Mouse (Mus musculus) megakaryocyte, embryonic 14.5 days (primary cell): Measurements from ENCODE around the gene Magohb. TPM values are rescaled to one million over a fixed set of nuclear protein-coding genes. Genes with fewer than 3 reads are reported as not detected.
"Not testable (repeated sequence)": the region's sequence is repeated elsewhere in the genome, so short reads cannot be mapped to it uniquely, and the experiment has no call there.

Source experiments
- H3K27me3 ChIP-seq: replicated peaks from 2 replicates; pipeline ENCODE3; 2012; ENCODE audit warnings: inconsistent platforms
- H3K36me3 ChIP-seq: replicated peaks from 2 replicates; pipeline ENCODE3; 2012; ENCODE audit warnings: low read length, inconsistent platforms, mixed read lengths
- H3K4me1 ChIP-seq: 2 replicates; pipeline ENCODE4 v1.6.1; 2012; ENCODE audit warnings: inconsistent platforms
- H3K4me3 ChIP-seq: replicated peaks from 2 replicates; pipeline ENCODE3; 2012; ENCODE audit warnings: moderate library complexity, mild to moderate bottlenecking, inconsistent platforms
- H3K9me3 ChIP-seq: 2 replicates; pipeline ENCODE4 v1.6.1; 2012; ENCODE audit warnings: inconsistent platforms
- FLI1 ChIP-seq: IDR thresholded peaks from 2 replicates; pipeline ENCODE4 v1.6.1; 2012; ENCODE audit warnings: low read length, inconsistent platforms, mixed read lengths
- GATA1 ChIP-seq: IDR thresholded peaks from 3 replicates; pipeline ENCODE4 v1.6.1; 2012; ENCODE audit warnings: mixed read lengths, low read length, inconsistent platforms, borderline replicate concordance
- polyA plus RNA-seq: library from polyadenylated mRNA; stranded (reverse); fragments of >175 nt; gene quantifications from 2 replicates; pipeline ENCODE4 v1.2.3, GENCODE M21; 2012; ENCODE audit warnings: low replicate concordance; ENCODE audit not compliant: insufficient read depth

Gene Magohb
- polyA plus RNA-seq, 1 experiment = not detected

DNA sequence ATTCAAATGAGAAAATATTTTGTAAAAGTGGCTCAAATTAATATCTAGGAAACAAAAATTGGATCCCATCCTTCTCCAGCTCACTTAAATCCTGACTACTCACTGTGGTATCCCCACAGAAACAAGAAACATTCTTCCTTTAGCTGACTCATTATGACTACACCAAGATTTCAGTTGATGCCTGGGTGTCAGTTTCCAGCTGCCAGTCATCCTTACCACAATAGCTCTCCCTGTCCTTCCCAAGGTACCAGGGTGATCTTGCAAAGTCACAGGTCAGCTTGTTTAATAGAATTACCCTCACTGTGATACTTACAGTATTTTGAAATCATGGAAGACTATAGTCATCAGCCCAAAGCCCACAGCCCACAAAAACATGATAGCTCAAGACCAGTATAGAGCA, 5.5 kb upstream of the Magohb start:
- no peaks in the 10 kb centered on the region for H3K36me3 ChIP-seq
- H3K9me3 ChIP-seq = no peaks in the 10 kb centered on the region
- H3K4me1 ChIP-seq = peaks cover 42% of the 10 kb centered on the region
- H3K27me3 ChIP-seq = no peaks in the 10 kb centered on the region
- H3K4me3 ChIP-seq = no peak overlapping the region
- TF ChIP-seq FLI1 (no peak), GATA1 (no peak)

DNA sequence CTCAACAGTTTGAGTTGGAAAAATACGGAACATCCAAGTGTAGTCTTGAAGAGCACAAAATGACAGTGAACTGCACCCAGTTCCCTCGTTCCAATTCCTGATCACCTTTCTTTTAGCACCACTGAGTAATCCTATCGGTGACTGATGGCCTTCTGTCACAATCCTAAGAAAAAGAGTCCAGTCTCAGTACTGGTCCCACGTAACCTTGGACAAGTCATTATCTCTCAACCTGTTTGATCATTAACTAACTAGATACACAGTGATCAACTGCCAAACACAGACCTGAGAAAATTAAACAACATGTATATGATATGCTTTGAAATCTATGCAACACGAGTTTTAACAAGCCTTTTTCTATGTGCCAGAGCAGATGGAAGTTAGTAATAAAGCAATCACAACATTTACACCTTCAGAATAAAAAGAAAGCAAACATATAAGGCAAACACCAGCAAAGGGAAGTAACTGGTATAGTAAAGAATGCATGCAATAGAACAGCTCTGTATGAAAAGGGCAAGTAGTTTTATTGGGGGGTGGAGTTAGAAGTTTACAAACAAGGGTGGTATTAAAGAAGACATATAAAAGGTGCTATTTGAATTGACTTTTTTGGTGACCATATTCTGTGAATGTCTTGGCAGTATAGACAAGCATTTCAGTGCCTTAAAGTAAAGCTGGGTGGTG, 1.5 kb upstream of the Magohb start:
- Histone ChIP-seq H3K4me3 (no peak overlapping the region), H3K9me3 (no peaks in the 10 kb centered on the region), H3K36me3 (no peaks in the 10 kb centered on the region), H3K27me3 (no peaks in the 10 kb centered on the region), H3K4me1 (peaks cover 49% of the 10 kb centered on the region)
- TF ChIP-seq GATA1 (no peak), FLI1 (no peak)

DNA sequence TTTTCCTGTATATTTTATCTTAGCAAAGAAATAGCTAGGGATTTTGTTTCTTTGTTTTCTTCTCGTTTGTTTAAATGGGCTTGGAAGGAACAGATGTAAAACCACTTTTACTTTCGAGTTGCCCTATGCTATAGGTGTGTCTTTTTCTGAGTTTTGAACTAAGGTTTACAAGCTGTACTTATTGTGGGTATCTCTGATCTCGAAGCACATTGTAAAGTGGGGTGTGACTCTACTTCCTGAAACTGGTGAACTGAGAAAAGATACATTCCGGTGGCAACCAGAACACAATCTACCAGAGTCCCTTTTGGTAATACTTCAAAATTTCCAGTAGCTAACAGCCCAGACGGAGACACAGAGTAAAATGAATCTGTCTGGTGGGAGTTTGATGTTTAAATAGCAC, 872 bp upstream of the Magohb start:
- H3K4me3 ChIP-seq = no peak overlapping the region
- TF ChIP-seq GATA1 (no peak), FLI1 (no peak)
- H3K4me1 ChIP-seq = peaks cover 45% of the 10 kb centered on the region
- H3K27me3 ChIP-seq = no peaks in the 10 kb centered on the region
- H3K36me3 ChIP-seq = no peaks in the 10 kb centered on the region
- no peaks in the 10 kb centered on the region for H3K9me3 ChIP-seq

DNA sequence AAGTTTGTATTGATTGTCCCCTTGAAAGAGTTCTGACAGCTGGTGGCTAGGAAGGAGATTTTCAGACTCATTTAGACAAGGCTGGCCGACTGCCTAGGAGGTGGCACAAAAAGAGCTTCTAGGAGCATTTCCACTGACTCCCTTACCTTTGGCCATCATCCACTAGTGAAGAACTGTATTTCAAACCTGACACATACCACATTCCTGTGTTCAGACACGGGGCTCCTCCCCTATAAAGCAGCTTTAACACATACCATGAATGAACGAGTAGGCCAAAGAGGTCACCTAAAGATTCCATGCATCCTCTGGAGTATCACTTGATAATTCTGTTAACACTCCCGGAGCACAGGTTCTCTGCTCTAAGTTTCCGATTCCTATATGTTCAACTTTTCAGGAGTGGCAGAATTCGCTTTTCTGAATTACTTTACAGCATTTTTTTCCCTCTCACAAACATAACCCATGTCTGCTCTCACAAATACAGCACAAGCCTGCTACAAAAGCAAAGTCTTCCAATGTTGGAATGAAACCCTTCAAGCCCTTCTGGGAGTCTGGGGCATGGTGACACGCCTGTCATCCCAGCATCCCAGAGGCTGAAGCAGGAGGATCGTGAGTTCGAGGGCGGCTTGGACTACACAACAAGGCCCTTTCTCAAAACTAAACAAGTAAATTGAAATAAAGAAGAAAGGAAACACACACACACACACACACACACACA, 611 bp downstream of the Magohb start:
- peaks cover 30% of the 10 kb centered on the region for H3K4me1 ChIP-seq
- H3K36me3 ChIP-seq = peaks cover 10% of the 10 kb centered on the region
- no peaks in the 10 kb centered on the region for H3K9me3 ChIP-seq
- H3K27me3 ChIP-seq = no peaks in the 10 kb centered on the region
- H3K4me3 ChIP-seq = peak overlapping the region; percentile 94
- TF ChIP-seq FLI1 (no peak), GATA1 (no peak)

DNA sequence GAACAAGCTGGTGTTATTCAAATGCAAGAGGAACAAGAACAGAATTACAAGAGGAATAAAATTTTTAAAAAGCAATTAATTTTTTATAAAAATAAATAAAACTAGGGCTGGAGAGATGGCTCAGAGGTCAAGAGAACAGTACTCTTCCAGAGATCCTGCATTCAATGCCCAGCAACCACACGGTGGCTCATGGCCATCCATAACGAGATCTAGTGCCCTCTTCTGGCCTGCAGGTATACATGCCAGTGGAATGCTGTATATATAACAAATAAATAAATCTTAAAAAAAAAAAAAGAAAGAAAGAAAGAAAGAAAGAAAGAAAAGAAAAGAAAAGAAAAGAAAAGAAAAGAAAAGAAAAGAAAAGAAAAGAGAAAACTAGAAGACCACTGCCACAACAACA, 2.6 kb downstream of the Magohb start:
- H3K27me3 ChIP-seq = no peaks in the 10 kb centered on the region

DNA sequence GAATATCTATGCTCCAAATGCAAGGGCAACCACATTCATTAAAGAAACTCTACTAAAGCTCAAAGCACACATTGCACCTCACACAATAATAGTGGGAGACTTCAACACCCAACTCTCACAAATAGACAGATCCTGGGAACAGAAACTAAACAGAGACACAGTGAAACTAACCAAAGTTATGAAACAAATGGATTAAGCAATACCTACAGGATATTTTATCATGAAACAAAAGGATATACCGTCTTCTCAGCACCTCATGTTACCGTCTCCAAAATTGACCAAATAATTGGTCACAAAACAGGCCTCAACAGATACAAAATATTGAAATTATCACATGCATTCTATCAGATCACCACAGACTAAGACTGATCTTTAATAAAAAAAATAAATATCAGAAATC, 14.9 kb downstream of the Magohb start:
- not testable (repeated sequence) for H3K9me3 ChIP-seq
- peaks cover 29% of the 10 kb centered on the region for H3K4me1 ChIP-seq

More for the DNA sequence above, 2.6 kb downstream of the Magohb start:
- H3K4me1 ChIP-seq = peaks cover 29% of the 10 kb centered on the region
- no peak overlapping the region for H3K4me3 ChIP-seq
- H3K9me3 ChIP-seq = no peaks in the 10 kb centered on the region
- TF ChIP-seq FLI1 (no peak), GATA1 (no peak)
- H3K36me3 ChIP-seq = peaks cover 27% of the 10 kb centered on the region

DNA sequence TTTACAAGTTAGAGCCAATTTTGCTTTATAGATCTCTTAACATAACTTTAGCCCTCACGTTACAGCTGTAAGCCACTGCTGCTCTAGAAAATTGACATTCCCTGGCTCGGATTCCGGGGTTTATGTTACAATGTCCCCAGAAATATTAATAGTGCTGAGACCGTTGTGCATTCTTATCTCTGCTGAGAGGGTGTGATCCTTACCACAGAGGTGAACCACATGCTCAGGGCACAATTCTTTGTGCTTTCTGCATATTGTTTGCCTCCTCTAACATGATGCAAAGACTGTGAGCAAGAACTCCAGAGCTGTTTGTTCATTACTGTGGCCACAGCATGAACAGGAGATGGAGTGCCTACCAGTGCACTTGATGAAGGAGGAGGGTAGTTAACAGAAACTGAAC, 16.4 kb downstream of the Magohb start:
- Histone ChIP-seq H3K36me3 (peaks cover 4% of the 10 kb centered on the region), H3K27me3 (no peaks in the 10 kb centered on the region), H3K4me1 (peaks cover 29% of the 10 kb centered on the region), H3K4me3 (peak overlapping the region; percentile 15), H3K9me3 (no peaks in the 10 kb centered on the region)
- no peak for TF ChIP-seq FLI1
- TF ChIP-seq GATA1 = no peak

More for the DNA sequence above, 14.9 kb downstream of the Magohb start:
- H3K27me3 ChIP-seq, H3K4me3 ChIP-seq: not testable (repeated sequence)
- peaks cover 11% of the 10 kb centered on the region for H3K36me3 ChIP-seq

DNA sequence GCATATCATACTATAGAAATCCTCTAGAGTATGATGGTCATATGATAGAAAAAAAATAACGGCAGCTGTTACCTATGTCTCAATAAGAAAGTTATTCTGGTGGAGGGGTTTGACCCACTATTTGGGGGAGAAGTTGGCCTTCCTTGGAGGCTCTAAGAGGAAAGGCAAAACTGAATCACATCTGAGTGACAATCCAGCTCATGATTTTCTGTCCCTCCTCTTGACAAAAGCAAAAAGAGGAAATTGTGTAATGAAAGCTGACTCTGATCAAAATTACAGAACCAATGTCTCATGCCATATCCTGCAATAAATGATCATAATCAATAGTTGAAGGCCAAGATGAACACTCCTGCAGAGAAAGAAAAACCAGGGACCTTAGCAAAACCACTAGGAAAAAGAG, 20.7 kb downstream of the Magohb start:
- peaks cover 2% of the 10 kb centered on the region for H3K36me3 ChIP-seq
- TF ChIP-seq FLI1 = no peak
- TF ChIP-seq GATA1 = no peak
- peaks cover 23% of the 10 kb centered on the region for H3K4me1 ChIP-seq
- no peak overlapping the region for H3K4me3 ChIP-seq
- H3K27me3 ChIP-seq = no peaks in the 10 kb centered on the region
- no peaks in the 10 kb centered on the region for H3K9me3 ChIP-seq

DNA sequence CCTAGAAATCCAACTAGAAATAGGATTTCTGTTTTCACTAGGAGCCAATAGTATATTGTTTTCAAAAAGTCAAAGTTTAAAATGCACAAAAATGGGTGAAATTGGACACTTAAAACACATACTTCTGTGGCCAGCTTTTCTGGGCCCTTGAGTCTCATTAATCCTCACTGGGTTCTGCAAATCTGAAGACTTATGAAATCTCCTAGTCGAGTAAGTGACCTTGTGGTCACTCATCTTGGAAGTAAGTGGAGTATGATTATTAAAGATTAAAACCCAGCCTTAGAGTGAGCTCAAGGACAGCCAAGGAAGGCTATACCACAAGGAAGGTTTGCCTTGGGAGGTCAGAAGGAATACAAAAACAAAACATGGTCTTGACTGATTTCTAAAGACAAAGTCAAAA, 22.7 kb downstream of the Magohb start:
- Histone ChIP-seq H3K27me3 (no peaks in the 10 kb centered on the region), H3K9me3 (no peaks in the 10 kb centered on the region), H3K4me3 (no peak overlapping the region), H3K4me1 (peaks cover 3% of the 10 kb centered on the region), H3K36me3 (no peaks in the 10 kb centered on the region)
- TF ChIP-seq FLI1 (no peak), GATA1 (no peak)

DNA sequence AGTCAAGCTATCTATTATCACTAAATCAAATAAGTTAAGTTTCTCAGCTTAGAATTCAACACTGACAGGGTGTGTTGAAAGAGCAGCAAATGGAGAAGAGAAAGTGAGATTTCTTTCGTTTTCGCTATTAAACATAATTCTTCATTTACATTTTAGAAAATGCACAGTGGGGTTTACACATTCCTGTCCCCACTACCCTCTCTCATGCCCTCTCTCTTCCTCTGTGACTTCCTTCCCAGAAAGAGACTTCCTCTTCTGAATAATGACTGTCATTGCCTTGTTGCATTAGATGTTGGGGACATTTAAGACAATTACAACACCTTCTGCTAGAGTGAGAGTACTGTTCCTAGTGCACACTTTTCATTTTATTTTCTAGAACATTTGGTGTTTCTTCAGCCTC, 23.4 kb downstream of the Magohb start:
- TF ChIP-seq FLI1 (no peak), GATA1 (no peak)
- Histone ChIP-seq H3K36me3 (no peaks in the 10 kb centered on the region), H3K4me3 (no peak overlapping the region), H3K9me3 (no peaks in the 10 kb centered on the region), H3K27me3 (no peaks in the 10 kb centered on the region), H3K4me1 (no peaks in the 10 kb centered on the region; the same call in 1 of the 2 replicates)
